Mouse (Mus musculus) cerebellum, postnatal 10 days (tissue): ENCODE measurements around the gene Rac3.
A peak's percentile ranks its signal among the peaks of the same experiment; 100 is the strongest.
"Not testable (repeated sequence)": the region's sequence is repeated elsewhere in the genome, so short reads cannot be mapped to it uniquely, and the experiment has no call there.

Experiments
- DNase-seq, 2 experiments: peaks; one replicate each; pipeline ENCODE4 v3.0.0; 2021; ENCODE audit warnings: mixed read lengths in 2 of 2

The Rac3 gene

DNA sequence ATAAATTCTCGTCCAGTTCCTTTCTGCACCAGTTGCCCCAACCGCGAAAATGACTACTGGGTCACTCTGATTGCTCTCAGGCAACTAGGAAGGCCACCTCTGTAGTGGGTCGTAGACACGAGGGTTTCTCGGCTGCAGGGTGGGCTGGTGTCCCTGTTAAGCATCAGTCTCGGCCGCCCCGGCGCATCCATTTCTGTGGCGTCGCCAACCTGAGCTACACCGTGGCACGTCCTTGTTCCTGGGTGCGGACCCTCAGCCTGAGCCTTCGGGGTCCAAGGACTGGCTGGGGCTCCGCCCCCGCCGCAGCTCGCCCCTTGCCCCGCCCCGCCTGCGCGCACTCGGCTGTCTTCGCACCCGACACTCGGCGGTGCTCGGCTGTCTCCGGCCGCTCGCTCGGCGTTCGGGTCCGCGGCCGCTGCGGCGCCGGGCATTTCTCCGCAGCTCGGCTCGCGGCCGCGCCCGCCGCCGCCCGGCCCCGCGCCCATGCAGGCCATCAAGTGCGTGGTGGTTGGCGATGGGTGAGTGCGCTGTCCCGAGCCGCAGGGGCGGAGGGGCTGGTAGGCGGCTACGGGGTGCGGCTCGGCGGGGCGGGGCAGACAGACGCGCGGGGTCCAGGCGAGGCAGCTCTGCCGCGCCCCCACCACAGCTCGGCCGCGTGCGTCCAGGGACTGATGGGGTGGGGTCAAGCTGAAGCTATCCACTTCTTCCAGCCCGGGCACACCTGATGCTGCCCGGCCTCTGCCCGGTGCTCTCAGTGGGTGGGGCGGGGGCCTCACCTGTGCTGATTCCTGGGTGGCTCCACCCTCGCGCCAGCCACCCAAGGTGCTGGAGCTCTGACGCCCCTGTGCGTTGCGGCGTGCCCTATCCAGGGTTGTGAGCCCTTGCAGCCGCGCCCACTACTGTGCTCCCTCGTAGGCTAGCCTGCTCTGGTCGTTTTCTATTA lies at the start of gene Rac3:
Gene Rac3, plus strand, starts transcription at position 347 of the 943 bp plus-strand sequence.
- peak; percentile 90 to 93 for DNase-seq

DNA sequence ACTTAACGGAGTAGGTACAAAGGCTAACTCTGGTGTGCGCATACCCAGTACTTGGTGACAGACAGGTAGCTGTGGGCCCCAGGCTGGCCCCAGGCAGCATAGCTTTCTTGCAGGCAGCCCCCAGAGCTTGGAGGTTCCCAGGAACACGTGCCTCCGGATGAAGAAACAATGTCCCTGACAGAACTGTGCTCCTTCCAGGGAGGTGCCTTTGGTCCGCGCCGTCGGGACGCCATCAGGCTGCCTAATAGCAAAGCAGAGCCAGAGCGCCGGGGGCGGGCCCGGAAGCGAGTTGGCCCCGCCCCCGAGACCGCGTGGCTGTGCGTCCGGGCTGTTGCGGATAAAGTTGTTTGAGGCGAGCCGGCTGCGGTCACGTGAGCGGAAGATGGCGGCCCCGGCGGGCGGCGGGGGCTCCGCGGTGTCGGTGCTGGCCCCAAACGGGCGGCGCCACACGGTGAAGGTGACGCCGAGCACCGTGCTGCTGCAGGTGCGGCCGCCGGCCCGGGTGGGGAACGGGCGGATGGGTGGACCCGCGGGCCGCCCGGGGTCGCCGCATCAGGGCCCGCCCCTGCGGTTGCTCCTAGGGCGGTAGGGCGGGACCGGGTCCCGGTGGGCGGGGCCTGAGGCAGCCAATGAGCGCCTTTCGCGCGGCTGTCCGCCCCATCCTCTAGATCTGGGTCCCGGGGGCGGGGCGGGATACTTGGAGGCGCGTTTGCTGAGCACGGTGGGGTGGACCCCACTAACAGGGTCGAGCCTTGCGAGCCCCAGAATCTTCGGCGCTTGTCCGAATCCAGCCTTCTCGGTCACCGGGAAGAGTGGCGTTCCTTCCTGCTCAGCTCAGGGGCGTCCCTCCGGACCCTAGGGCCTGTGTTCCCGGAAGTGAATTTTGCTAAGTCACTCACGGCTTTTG lies 48.3 kb upstream of the Rac3 start, which contains the start of gene Aspscr1:
Gene Aspscr1, plus strand, starts transcription at position 287 of the 907 bp plus-strand sequence.
- peak; percentile 98 for DNase-seq

GRCm38 (mm10) chr11:120673594-120674122 lies 47.6 kb upstream of the Rac3 start:
- no peak for DNase-seq

DNA sequence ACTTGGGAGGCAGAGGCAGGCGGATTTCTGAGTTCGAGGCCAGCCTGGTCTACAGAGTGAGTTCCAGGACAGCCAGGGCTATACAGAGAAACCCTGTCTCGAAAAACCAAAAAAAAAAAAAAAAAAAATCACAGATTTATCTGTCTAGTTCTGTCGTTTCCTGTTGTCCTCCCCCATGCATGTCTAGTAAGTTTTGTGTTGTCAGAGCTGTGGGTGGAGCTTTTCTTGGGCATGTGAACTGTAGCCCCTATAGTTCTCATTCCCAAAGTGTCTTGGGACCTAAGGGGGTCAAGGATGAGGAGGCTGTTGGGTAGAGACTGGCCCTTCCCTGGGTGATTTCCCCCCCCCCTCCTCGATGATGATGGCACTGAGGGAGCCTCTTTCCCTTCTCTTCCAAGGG lies 45.4 kb upstream of the Rac3 start:
- not testable (repeated sequence) for DNase-seq

DNA sequence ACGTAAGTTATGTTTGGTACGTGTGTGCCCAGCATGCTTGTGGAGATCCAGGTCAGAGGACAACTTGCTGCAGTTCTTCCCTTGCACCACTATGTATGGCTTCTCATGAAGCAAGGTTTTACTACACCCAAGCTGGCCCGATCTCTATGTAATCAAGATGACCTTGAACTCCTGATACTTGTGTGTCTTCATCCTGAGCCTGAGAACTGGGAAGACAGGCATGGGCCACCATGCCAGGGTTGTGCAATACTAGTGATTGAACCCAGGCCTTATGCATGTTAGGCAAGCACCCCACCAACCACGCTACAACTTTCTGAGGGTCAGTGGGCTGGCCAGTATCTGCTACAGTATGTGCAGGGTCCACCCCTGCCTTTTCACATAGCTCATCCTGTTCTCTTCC lies 44.3 kb upstream of the Rac3 start:
- no peak for DNase-seq

DNA sequence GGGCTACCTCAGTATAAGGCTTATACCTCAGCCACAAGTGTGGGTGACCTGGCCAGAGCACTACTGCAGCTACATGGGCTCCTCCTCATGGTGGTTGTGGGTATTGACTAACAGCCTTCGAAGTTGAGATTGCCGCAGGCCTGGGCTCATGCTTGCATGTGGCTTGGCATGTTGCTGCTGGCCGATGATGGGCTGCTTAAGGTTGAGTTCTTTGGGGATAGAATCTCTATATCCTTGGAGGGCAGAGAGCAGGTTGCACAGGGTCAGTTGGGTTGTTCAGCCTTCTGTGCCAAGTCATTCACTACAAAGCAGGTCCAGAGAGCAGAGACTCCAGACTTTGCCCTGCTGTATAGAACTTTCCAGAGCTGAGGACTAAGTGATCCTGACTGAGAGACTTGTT lies 41.4 kb upstream of the Rac3 start:
- DNase-seq: peak; percentile 33 to 42

DNA sequence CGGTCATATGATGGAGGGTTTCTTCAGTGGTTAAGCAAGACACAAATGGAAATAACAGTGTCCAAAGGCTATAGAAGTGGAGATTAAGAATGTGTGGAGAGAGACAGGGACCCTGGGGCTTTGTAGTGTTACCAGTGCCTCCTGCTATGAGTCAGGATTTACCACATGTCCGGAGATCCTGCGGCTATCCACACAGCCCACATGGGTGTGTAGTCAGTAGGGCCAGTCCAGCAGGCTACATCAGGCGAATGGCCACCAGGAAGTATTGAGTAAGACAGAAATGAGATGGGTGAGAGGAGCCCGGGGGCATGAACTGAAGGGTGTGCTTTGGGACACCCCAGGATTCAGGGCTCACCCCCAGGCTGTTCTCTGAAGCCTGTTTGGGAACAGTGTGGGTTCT lies 38.6 kb upstream of the Rac3 start:
- DNase-seq: no peak

DNA sequence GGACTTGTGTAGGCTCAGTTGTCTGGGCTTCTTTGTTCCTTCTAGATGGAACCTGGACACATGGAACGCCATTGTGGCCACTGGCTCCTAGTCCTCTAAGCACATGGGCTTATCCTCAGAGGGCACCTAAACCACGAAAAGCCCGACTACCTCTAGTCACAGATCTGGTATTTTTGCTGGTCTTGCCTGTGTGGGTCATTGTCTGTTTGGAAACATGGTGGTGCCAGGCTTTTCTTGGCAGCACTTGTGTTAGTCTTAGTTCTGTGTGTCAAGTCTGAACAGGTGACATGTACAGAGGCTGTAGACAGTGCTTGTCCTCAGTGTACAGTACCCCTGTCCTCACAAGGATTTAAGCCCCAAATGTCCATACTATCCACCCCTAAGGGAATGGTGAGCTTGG lies 37.7 kb upstream of the Rac3 start:
- no peak for DNase-seq

GRCm38 (mm10) chr11:120684086-120684485 lies 37.2 kb upstream of the Rac3 start:
- no peak for DNase-seq

DNA sequence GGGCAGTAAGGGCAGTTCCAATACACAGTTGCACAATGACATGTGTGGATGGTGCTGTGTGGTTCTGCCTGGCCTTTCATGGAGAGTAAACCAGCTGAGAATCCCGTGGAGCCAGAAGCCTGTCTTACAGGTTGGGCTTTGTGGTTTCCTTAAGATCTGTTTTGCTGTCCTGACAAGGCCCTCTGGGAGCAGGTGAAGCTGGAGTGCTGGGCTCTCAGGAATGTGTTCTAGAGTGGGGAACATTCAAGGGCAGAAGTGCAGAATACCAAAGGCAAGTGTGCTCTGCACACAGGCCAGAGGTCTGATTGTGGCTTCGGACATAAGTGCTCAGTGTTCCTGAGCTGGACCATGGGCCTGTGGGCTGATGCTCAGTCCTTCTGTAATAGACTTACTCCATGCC lies 36.6 kb upstream of the Rac3 start:
- no peak for DNase-seq

- DNase-seq: no peak
These were observed 34.5 kb upstream of the Rac3 start for GRCm38 (mm10) chr11:120686650-120687272.

DNA sequence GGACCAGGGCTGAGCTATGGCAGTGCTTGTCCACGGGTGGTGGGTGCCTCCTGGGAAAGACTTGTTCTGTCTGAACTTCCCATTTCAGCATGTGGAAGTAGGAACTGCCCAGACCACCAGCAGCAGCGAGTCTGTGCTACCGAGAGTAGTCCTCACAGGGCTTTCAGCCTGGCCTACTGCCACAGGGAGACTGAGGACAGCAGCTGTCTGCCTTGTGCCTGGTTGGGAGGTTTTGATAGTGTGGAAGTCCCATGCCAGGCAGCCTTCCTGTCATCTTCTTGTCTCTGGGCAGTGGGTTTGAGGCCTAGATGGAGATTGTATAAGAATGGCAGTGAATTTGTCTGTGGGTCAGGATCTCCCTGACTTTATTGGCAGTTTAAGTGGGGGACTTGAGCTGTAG lies 31.9 kb upstream of the Rac3 start:
- DNase-seq: no peak

DNA sequence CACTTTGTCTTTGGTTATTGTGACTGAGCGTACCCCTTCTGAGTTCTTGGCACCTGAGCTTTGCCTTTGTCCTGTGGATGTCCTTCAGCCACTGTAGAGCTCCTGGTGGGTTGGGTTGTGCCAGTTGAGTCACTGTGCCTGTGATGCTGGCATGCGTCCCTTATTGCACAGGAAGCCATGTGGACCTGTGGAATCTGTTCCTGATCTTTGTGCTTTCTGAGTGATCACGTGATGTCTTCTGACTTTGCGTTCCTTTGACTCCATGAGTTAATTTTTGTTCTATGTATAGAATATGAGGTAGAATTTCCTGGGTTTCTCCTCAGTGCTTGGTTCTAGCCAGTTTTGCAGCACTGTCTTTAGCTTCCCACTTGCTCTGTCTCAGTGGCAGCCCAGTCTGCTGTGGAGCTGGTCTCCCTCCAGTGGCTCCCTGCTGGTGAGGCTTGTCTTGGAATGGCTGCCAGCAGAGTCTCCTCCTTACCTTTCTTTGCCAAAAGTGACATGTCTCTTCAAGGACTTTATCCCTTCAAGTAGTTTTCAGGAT lies 28.7 kb upstream of the Rac3 start:
- DNase-seq: peak in 1 of 2 experiments; percentile 49

DNA sequence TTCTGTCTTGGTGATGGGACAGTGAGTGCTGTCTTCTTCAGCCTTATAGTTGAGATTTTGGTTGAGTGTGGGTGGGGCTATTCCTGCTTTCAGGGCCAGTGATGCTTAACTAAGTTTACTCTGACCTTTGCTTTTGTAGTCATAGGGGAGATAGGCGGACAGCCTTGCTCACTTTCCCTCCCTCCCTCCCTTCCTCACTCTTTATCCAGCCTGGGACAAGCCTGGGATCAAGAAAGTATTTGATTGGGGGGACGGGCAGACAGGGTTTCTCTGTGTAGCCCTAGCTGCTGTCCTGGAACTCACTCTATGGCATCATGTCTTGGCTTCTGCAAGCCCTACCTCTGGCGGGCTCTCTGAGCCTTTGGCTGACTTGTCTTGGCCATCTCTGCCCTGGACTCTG lies 27.8 kb upstream of the Rac3 start:
- no peak for DNase-seq

GRCm38 (mm10) chr11:120695184-120695583 lies 26.1 kb upstream of the Rac3 start:
- peak; percentile 51 to 66 for DNase-seq

- DNase-seq: no peak
These were observed 25.6 kb upstream of the Rac3 start for GRCm38 (mm10) chr11:120695641-120696040.

GRCm38 (mm10) chr11:120696568-120696967 lies 24.7 kb upstream of the Rac3 start:
- no peak for DNase-seq

- no peak for DNase-seq
These were observed 23.5 kb upstream of the Rac3 start for GRCm38 (mm10) chr11:120697741-120698140.

DNA sequence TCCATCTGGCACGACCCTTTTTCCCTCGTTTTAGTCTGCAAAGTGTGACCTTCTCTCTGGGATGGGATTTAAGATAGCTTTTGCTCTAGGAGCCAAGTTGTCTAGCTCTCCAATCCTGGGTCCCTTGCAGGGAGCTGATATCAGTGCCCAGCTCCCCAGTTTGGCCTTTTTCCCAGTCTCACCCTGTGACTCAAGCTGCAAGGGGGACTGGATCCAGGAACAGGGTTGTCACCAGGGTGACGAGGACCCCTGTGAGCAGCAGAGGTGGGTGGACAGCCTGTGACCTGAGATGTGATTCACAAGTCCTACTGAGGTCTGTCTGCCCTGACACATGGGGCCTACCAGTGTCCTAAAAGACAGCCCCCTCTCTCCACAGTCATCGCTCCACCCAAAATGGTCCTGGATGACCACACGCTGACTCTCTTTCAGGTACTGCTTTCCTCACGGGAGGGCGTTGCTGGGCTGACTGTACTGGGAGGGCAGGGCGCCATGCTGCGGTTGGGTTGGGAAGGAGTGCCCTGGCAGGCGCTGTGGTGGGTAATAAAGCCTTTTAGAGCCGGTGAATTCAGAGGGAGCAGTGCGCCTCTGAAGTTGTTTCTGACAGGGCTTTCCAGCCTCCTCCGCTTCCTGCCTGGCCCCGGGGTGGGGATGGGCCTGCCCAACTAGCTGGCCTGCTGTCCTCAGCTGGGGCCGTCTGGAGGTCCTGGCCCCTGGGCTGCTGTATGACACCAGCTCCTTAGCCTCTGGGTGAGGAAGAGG lies 17.4 kb upstream of the Rac3 start:
- peak in 1 of 2 experiments; percentile 43 for DNase-seq

DNA sequence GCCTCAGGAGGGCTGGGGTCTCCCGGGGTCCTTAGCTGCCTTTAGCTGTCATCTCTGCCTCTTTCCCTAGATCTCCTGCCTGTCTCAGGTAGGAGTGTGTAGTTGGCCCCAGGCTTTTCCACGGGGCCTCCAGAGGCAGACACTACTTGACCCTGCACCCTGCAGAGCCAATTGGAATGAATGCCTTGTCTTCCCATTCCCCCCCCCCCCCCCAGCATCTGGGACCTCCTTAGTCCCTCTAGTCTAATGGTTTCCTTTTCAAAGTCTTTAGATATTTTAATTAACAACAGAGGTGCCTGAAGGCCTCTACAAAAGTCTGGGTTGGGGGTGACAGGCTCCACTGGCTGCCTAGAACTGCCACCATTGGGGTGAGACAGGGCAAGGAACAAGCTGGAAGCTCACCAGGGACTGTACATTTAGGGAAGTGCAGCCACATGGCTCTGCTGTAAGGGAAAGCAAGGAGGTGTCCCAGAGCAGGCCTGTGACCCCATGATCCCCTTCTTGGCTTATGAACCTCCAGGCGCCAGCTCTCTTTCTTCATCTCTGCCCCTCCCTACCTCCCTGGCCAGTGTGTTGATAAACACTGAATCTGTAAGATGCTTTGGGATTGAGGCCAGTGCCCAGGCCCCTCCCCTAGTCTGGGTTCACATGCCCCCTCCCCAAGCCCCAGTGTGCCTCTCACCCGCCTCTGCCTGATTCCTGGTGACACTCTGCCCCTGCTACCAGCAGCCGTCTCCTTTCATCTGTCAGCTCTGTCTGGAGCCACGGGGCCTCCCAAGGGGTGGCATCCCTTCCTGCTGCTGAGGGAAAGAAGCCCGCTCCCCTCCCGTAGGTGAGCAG lies 16.6 kb upstream of the Rac3 start:
- DNase-seq: no peak

DNA sequence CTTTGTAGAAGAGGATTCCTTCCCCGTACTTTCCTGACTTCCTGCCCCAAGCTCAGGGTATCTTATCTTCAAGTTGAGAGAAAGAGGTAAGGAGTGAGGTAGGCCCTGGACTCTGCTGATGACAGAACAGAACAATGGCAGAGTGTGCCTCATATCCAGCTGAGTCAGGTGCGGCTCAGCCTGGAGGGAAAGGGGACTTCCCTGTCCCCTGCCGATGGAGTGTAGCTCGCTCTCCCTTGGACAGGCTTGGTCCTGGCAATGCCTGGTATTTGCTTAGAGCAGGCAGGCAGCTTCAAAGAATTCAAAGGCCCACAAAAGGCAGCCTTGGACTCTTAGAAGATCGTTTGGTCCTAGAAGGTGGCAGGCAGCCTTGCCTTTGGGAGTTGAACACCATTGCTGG lies 15.2 kb upstream of the Rac3 start:
- no peak for DNase-seq
